Mouse (Mus musculus): Measurements from ENCODE around the gene D630003M21Rik. TPM values are rescaled to one million over a fixed set of nuclear protein-coding genes. Genes with fewer than 3 reads are reported as not detected.

Gene D630003M21Rik
- total and polyA plus RNA-seq, 2 experiments from 2014 or later, result 1.1 to 5.5 TPM

GRCm38 (mm10) chr2:158179370-158180111, 49.5 kb downstream of the D630003M21Rik start:
- ATAC-seq (ENCODE audit: low FRiP score) (0 out of 2 replicates have a peak, but pooled peaks have one; percentile 20), DNase-seq (ENCODE audit: low spot score) (peak; percentile 57)
- H3K27me3 ChIP-seq (ENCODE audit: insufficient read depth, low read length), result no peaks in the 10 kb centered on the region
- no peaks in the 10 kb centered on the region for H3K4me1 ChIP-seq (ENCODE audit: insufficient read depth, low read length)
- no peak overlapping the region for H3K4me3 ChIP-seq (ENCODE audit: low read depth, low read length)
- no peak overlapping the region for H3K27ac ChIP-seq (ENCODE audit: low read depth, low read length)
- H3K36me3 ChIP-seq (ENCODE audit: insufficient read depth, low read length), result no peaks in the 10 kb centered on the region
- peak overlapping the region; percentile 44 for H3K4me2 ChIP-seq (ENCODE audit: low read depth, low read length, poor library complexity, severe bottlenecking)
- no peak for TF ChIP-seq CTCF (IDR thresholded peaks at IDR 0.05)
- no peaks in the 10 kb centered on the region for H3K9me3 ChIP-seq (ENCODE audit: low read length)
- 14% methylated on average over 18 of the region's 18 CpGs for WGBS
- no peak overlapping the region for H3K9ac ChIP-seq (replicated peaks; ENCODE audit: low read length, poor library complexity, severe bottlenecking)

- no peak overlapping the region for H3K4me3 ChIP-seq (ENCODE audit: low read depth, low read length)
- DNase-seq (ENCODE audit: low spot score) (no peak), ATAC-seq (ENCODE audit: low FRiP score) (peak; percentile 28; the same call in 1 of the 2 replicates)
- H3K4me1 ChIP-seq (ENCODE audit: insufficient read depth, low read length), result no peaks in the 10 kb centered on the region
- H3K4me2 ChIP-seq (ENCODE audit: low read depth, low read length, poor library complexity, severe bottlenecking), result peak overlapping the region; percentile 44
- 10% methylated on average over 18 of the region's 19 CpGs for WGBS
- H3K27me3 ChIP-seq (ENCODE audit: insufficient read depth, low read length), result no peaks in the 10 kb centered on the region
- no peak overlapping the region for H3K27ac ChIP-seq (ENCODE audit: low read depth, low read length)
- H3K9ac ChIP-seq (replicated peaks; ENCODE audit: low read length, poor library complexity, severe bottlenecking), result no peak overlapping the region
- H3K9me3 ChIP-seq (ENCODE audit: low read length), result no peaks in the 10 kb centered on the region
- peak; percentile 12; the same call in 1 of the 2 replicates for TF ChIP-seq CTCF (IDR thresholded peaks at IDR 0.05)
- no peaks in the 10 kb centered on the region for H3K36me3 ChIP-seq (ENCODE audit: insufficient read depth, low read length)
Observed at GRCm38 (mm10) chr2:158178696-158179369, 50.2 kb downstream of the D630003M21Rik start.

GRCm38 (mm10) chr2:158178139-158178538, 50.9 kb downstream of the D630003M21Rik start:
- Histone ChIP-seq H3K27me3 (ENCODE audit: insufficient read depth, low read length) (no peaks in the 10 kb centered on the region), H3K9me3 (ENCODE audit: low read length) (no peaks in the 10 kb centered on the region), H3K4me1 (ENCODE audit: insufficient read depth, low read length) (no peaks in the 10 kb centered on the region), H3K4me3 (ENCODE audit: low read depth, low read length) (no peak overlapping the region), H3K27ac (ENCODE audit: low read depth, low read length) (no peak overlapping the region), H3K36me3 (ENCODE audit: insufficient read depth, low read length) (no peaks in the 10 kb centered on the region), H3K4me2 (ENCODE audit: low read depth, low read length, poor library complexity, severe bottlenecking) (no peak overlapping the region), H3K9ac (replicated peaks; ENCODE audit: low read length, poor library complexity, severe bottlenecking) (no peak overlapping the region)
- 73% methylated on average over 4 of the region's 4 CpGs for WGBS
- ATAC-seq (ENCODE audit: low FRiP score) (no peak), DNase-seq (ENCODE audit: low spot score) (no peak)
- TF ChIP-seq CTCF (IDR thresholded peaks at IDR 0.05), result no peak

GRCm38 (mm10) chr2:158177574-158177973, 51.4 kb downstream of the D630003M21Rik start:
- ATAC-seq (ENCODE audit: low FRiP score) (no peak), DNase-seq (ENCODE audit: low spot score) (peak; percentile 60)
- Histone ChIP-seq H3K9ac (replicated peaks; ENCODE audit: low read length, poor library complexity, severe bottlenecking) (no peak overlapping the region), H3K36me3 (ENCODE audit: insufficient read depth, low read length) (no peaks in the 10 kb centered on the region), H3K27me3 (ENCODE audit: insufficient read depth, low read length) (no peaks in the 10 kb centered on the region), H3K4me3 (ENCODE audit: low read depth, low read length) (no peak overlapping the region), H3K27ac (ENCODE audit: low read depth, low read length) (no peak overlapping the region), H3K4me2 (ENCODE audit: low read depth, low read length, poor library complexity, severe bottlenecking) (no peak overlapping the region), H3K9me3 (ENCODE audit: low read length) (no peaks in the 10 kb centered on the region), H3K4me1 (ENCODE audit: insufficient read depth, low read length) (no peaks in the 10 kb centered on the region)
- no peak for TF ChIP-seq CTCF (IDR thresholded peaks at IDR 0.05)
- WGBS, result 27% methylated on average over 3 of the region's 3 CpGs

GRCm38 (mm10) chr2:158176763-158177162, 52.3 kb downstream of the D630003M21Rik start:
- no peak for TF ChIP-seq CTCF (IDR thresholded peaks at IDR 0.05)
- H3K4me1 ChIP-seq (ENCODE audit: insufficient read depth, low read length), result no peaks in the 10 kb centered on the region
- H3K9me3 ChIP-seq (ENCODE audit: low read length), result no peaks in the 10 kb centered on the region
- ATAC-seq (ENCODE audit: low FRiP score) (no peak), DNase-seq (ENCODE audit: low spot score) (no peak)
- no peak overlapping the region for H3K4me3 ChIP-seq (ENCODE audit: low read depth, low read length)
- no peak overlapping the region for H3K9ac ChIP-seq (replicated peaks; ENCODE audit: low read length, poor library complexity, severe bottlenecking)
- H3K27me3 ChIP-seq (ENCODE audit: insufficient read depth, low read length), result no peaks in the 10 kb centered on the region
- H3K36me3 ChIP-seq (ENCODE audit: insufficient read depth, low read length), result no peaks in the 10 kb centered on the region
- H3K27ac ChIP-seq (ENCODE audit: low read depth, low read length), result no peak overlapping the region
- H3K4me2 ChIP-seq (ENCODE audit: low read depth, low read length, poor library complexity, severe bottlenecking), result no peak overlapping the region
- 94% methylated on average over 9 of the region's 9 CpGs for WGBS

GRCm38 (mm10) chr2:158175433-158175832, 53.6 kb downstream of the D630003M21Rik start:
- 76% methylated on average over 3 of the region's 3 CpGs for WGBS
- H3K27me3 ChIP-seq (ENCODE audit: insufficient read depth, low read length), result no peaks in the 10 kb centered on the region
- DNase-seq (ENCODE audit: low spot score), result no peak

More at GRCm38 (mm10) chr2:158175433-158175832, 53.6 kb downstream of the D630003M21Rik start:
- ATAC-seq (ENCODE audit: low FRiP score), result no peak
- Histone ChIP-seq H3K4me1 (ENCODE audit: insufficient read depth, low read length) (no peaks in the 10 kb centered on the region), H3K4me3 (ENCODE audit: low read depth, low read length) (no peak overlapping the region), H3K4me2 (ENCODE audit: low read depth, low read length, poor library complexity, severe bottlenecking) (no peak overlapping the region), H3K27ac (ENCODE audit: low read depth, low read length) (no peak overlapping the region), H3K9me3 (ENCODE audit: low read length) (no peaks in the 10 kb centered on the region), H3K36me3 (ENCODE audit: insufficient read depth, low read length) (no peaks in the 10 kb centered on the region), H3K9ac (replicated peaks; ENCODE audit: low read length, poor library complexity, severe bottlenecking) (no peak overlapping the region)
- TF ChIP-seq CTCF (IDR thresholded peaks at IDR 0.05), result no peak

All from midbrain, postnatal 0 days (tissue).